Mouse (Mus musculus): ENCODE data around the gene Scg3. TPM values are rescaled to one million over a fixed set of nuclear protein-coding genes. Genes with fewer than 3 reads are reported as not detected.

Gene Scg3
- total RNA-seq, 1 experiment from 2014 or later = not detected

- ATAC-seq (ENCODE audit: extremely low read depth, insufficient number of reproducible peaks, low FRiP score, poor library complexity, severe bottlenecking) = no peak
These were observed 90.4 kb downstream of the Scg3 start for GRCm38 (mm10) chr9:75593481-75593880.

Other genes starting within 250 kb of the Scg3 start
- gene Leo1, start 242.5 kb downstream of the Scg3 start, total RNA-seq (2017) = 21.4 and 22.9 TPM in 2 replicates
- gene Tmod3, start 124.4 kb downstream of the Scg3 start, total RNA-seq (2017) = 316 and 327 TPM in 2 replicates
- gene Tmod2, start 72.7 kb downstream of the Scg3 start, total RNA-seq (2017) = under 0.01 TPM in 1 of 2 replicates, not detected in the other
- 0.70 TPM in 1 of 2 replicates, not detected in the other for gene Lysmd2, start 58.3 kb downstream of the Scg3 start, total RNA-seq (2017)
- gene Bmp5, start 91.3 kb upstream of the Scg3 start, total RNA-seq (2017) = not detected in 2 replicates

Data from neutrophil, adult 5-6 weeks (primary cell).